Mouse (Mus musculus) E14TG2a.4 (cell line): ENCODE measurements around the gene Tax1bp1.

Experiments
- CTCF ChIP-seq: conservative IDR thresholded peaks from 2 replicates; pipeline ENCODE4 v1.5.1; 2014; ENCODE audit warnings: low read length
- POU5F1 ChIP-seq: IDR thresholded peaks from 2 replicates; pipeline ENCODE4 v1.6.1; 2014; ENCODE audit warnings: low read length, borderline replicate concordance

GRCm38 (mm10) chr6:52680458-52681032, 33.0 kb upstream of the Tax1bp1 start:
- TF ChIP-seq CTCF (no peak), POU5F1 (no peak)
